Mouse (Mus musculus): ENCODE data around the gene Slc3a1. TPM values are rescaled to one million over a fixed set of nuclear protein-coding genes. Genes with fewer than 3 reads are reported as not detected.

The Slc3a1 gene
- polyA plus RNA-seq, 1 experiment, result 0.77 TPM

DNA sequence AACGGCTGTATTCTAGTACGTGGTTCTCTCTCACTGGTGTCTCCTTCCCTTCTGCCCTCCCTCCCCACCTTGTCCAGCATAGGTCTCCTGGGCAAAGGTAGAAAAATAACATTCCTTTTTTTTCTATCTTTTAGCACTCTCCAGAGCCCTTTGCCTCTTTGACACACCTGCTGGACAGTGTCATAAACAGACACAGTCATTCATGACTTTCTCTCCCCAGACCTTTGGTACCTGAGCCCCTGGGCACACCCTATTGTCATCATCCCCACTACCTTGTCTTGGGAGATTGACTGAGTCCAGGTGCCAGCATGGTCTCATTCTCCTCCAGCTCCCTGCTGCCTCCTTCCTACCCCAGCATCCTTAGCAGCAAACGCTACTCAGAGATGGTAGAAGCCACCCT lies 4.9 kb downstream of the Slc3a1 start:
- TF ChIP-seq POLR2A (IDR thresholded peaks at IDR 0.05; ENCODE audit: control insufficient read depth, low read depth, low read length), result no peak
- no peak for TF ChIP-seq CTCF (IDR thresholded peaks at IDR 0.05; ENCODE audit: control insufficient read depth, insufficient read depth, insufficient replicate concordance, low read depth, low read length)
- Histone ChIP-seq H3K27ac (ENCODE audit: control insufficient read depth, insufficient read depth, low read depth, low read length) (no peak overlapping the region), H3K4me1 (ENCODE audit: control insufficient read depth, insufficient read depth, low read length) (peaks cover 6% of the 10 kb centered on the region), H3K27me3 (ENCODE audit: control insufficient read depth, insufficient read depth, low read length) (no peaks in the 10 kb centered on the region), H3K36me3 (ENCODE audit: control insufficient read depth, insufficient read depth, low read length) (no peaks in the 10 kb centered on the region), H3K4me3 (ENCODE audit: control insufficient read depth, low read depth, low read length) (no peak overlapping the region)

DNA sequence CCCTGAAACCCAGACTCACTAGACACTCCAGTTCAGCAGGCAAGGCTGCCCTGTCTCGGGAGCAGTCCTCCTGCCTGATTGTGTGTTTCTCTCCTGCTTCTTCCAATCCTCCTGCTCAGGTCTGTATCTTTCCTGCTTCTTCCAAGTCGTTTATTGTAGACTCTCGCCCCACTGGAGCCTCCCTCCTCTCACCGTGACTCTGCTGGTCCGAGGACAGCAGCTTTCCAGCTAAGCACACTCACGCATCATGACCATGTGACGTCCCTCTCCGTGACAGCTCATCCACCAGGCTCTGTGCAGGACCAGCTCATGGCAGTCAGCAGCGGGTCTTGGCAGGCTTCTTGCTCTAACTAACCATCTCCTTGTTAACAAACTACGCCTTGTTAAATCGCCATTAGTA lies 5.9 kb downstream of the Slc3a1 start:
- no peak overlapping the region for H3K4me3 ChIP-seq (ENCODE audit: control insufficient read depth, low read depth, low read length)
- H3K36me3 ChIP-seq (ENCODE audit: control insufficient read depth, insufficient read depth, low read length), result no peaks in the 10 kb centered on the region
- H3K27me3 ChIP-seq (ENCODE audit: control insufficient read depth, insufficient read depth, low read length), result no peaks in the 10 kb centered on the region
- TF ChIP-seq POLR2A (IDR thresholded peaks at IDR 0.05; ENCODE audit: control insufficient read depth, low read depth, low read length), result no peak
- no peak for TF ChIP-seq CTCF (IDR thresholded peaks at IDR 0.05; ENCODE audit: control insufficient read depth, insufficient read depth, insufficient replicate concordance, low read depth, low read length)
- H3K4me1 ChIP-seq (ENCODE audit: control insufficient read depth, insufficient read depth, low read length), result no peaks in the 10 kb centered on the region
- no peak overlapping the region for H3K27ac ChIP-seq (ENCODE audit: control insufficient read depth, insufficient read depth, low read depth, low read length)

DNA sequence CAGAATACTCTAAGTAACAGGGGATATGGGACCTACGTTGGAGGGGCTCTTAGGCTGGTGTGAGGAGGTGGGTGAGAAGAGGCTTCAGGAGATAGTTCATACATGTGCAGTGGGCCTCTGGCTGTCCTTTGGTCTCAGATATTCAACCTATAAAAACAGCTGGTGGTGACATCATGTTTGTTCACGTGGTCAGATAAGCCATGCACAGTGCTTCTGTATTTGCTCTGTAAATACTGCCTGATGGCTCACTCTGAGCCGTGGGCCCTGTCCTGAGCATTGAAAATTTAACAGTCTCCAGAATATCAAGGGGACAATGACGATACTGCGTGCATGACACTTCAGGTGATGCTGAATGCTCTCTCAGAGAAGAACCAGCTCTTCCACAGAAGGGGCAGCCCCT lies 9.7 kb downstream of the Slc3a1 start:
- TF ChIP-seq POLR2A (IDR thresholded peaks at IDR 0.05; ENCODE audit: control insufficient read depth, low read depth, low read length) (no peak), CTCF (IDR thresholded peaks at IDR 0.05; ENCODE audit: control insufficient read depth, insufficient read depth, insufficient replicate concordance, low read depth, low read length) (no peak)
- no peaks in the 10 kb centered on the region for H3K27me3 ChIP-seq (ENCODE audit: control insufficient read depth, insufficient read depth, low read length)
- no peaks in the 10 kb centered on the region for H3K36me3 ChIP-seq (ENCODE audit: control insufficient read depth, insufficient read depth, low read length)
- H3K4me3 ChIP-seq (ENCODE audit: control insufficient read depth, low read depth, low read length), result no peak overlapping the region
- no peak overlapping the region for H3K27ac ChIP-seq (ENCODE audit: control insufficient read depth, insufficient read depth, low read depth, low read length)
- H3K4me1 ChIP-seq (ENCODE audit: control insufficient read depth, insufficient read depth, low read length), result no peaks in the 10 kb centered on the region

DNA sequence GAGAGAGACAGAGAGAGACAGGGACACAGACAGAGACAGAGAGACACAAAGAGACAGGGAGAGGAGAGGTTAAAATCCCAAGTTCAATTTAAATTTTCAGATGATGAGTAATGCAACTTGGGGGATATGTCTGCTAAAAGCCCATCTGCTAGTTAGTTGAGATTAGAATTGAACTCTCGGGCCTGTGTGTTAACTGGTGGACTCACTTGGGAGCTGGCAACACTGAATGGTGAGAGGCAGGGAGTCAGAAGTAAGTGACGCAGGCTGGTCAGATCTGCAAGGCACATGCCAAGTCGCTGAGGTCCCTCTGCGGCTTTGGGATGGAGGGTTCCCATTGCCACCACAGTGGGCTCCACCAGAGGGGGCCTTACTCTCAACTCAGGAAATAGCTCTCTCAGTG lies 10.1 kb downstream of the Slc3a1 start:
- H3K4me1 ChIP-seq (ENCODE audit: control insufficient read depth, insufficient read depth, low read length), result no peaks in the 10 kb centered on the region
- TF ChIP-seq POLR2A (IDR thresholded peaks at IDR 0.05; ENCODE audit: control insufficient read depth, low read depth, low read length) (no peak), CTCF (IDR thresholded peaks at IDR 0.05; ENCODE audit: control insufficient read depth, insufficient read depth, insufficient replicate concordance, low read depth, low read length) (no peak)
- no peak overlapping the region for H3K27ac ChIP-seq (ENCODE audit: control insufficient read depth, insufficient read depth, low read depth, low read length)
- H3K36me3 ChIP-seq (ENCODE audit: control insufficient read depth, insufficient read depth, low read length), result no peaks in the 10 kb centered on the region
- no peak overlapping the region for H3K4me3 ChIP-seq (ENCODE audit: control insufficient read depth, low read depth, low read length)
- H3K27me3 ChIP-seq (ENCODE audit: control insufficient read depth, insufficient read depth, low read length), result no peaks in the 10 kb centered on the region

DNA sequence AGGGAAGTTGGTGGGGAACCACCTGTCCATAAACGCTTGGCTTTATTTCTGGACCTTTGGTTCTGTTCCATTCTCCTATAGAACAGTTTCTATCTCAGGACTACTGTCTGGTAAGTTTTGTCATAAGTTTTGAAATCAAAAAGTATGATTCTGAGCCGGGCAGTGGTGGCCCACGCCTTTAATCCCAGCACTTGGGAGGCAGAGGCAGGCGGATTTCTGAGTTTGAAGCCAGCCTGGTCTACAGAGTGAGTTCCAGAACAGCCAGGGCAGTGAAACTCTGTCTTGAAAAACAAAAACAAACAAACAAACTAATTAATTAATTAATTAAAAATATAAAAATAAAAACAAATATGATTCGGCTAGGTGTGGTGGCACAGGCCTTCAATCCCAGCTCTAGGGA lies 10.6 kb downstream of the Slc3a1 start:
- Histone ChIP-seq H3K36me3 (ENCODE audit: control insufficient read depth, insufficient read depth, low read length) (no peaks in the 10 kb centered on the region), H3K4me3 (ENCODE audit: control insufficient read depth, low read depth, low read length) (no peak overlapping the region), H3K27me3 (ENCODE audit: control insufficient read depth, insufficient read depth, low read length) (no peaks in the 10 kb centered on the region), H3K27ac (ENCODE audit: control insufficient read depth, insufficient read depth, low read depth, low read length) (no peak overlapping the region), H3K4me1 (ENCODE audit: control insufficient read depth, insufficient read depth, low read length) (no peaks in the 10 kb centered on the region)
- TF ChIP-seq CTCF (IDR thresholded peaks at IDR 0.05; ENCODE audit: control insufficient read depth, insufficient read depth, insufficient replicate concordance, low read depth, low read length) (no peak), POLR2A (IDR thresholded peaks at IDR 0.05; ENCODE audit: control insufficient read depth, low read depth, low read length) (no peak)

DNA sequence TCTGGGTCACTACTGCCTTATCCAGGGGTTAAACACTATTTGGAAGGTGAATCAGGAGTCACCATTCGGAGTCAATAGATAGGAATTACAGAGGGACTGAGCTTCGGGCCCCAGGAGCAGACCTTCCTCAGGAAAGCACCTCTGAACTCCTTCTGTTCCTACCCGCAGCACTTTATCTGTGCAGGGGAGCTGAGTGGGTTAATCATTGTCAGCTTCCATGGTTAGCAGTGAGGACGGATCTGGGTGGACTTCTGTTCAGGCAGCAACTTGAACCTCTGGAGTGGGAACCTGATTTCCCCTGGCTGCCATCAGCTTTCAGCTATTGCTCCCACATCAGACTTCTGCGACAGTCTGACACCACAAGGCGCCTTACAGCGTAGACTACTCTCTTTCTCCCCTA lies 12.7 kb downstream of the Slc3a1 start:
- no peaks in the 10 kb centered on the region for H3K4me1 ChIP-seq (ENCODE audit: control insufficient read depth, insufficient read depth, low read length)
- TF ChIP-seq POLR2A (IDR thresholded peaks at IDR 0.05; ENCODE audit: control insufficient read depth, low read depth, low read length) (no peak), CTCF (IDR thresholded peaks at IDR 0.05; ENCODE audit: control insufficient read depth, insufficient read depth, insufficient replicate concordance, low read depth, low read length) (no peak)
- no peak overlapping the region for H3K27ac ChIP-seq (ENCODE audit: control insufficient read depth, insufficient read depth, low read depth, low read length)
- H3K27me3 ChIP-seq (ENCODE audit: control insufficient read depth, insufficient read depth, low read length), result no peaks in the 10 kb centered on the region
- no peaks in the 10 kb centered on the region for H3K36me3 ChIP-seq (ENCODE audit: control insufficient read depth, insufficient read depth, low read length)
- no peak overlapping the region for H3K4me3 ChIP-seq (ENCODE audit: control insufficient read depth, low read depth, low read length)

DNA sequence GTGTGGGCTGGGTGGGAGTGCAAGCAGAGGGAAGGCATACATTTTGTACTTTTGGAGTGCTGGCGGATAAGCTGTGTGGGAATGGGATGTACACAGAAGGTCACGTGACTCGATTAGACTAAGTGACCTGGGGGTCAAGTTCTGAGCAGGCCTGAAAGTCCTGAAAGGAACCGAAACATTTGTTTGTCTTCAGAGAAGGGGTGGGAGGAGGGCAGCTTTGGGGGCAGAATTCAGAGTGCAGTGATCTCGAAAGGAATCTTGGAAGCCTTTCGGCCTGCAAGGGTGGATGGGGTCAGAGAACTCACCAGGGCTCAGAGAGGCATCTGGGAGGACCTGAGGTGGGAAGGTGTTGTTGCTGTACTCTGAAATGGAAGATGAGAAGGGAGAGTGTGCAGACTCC lies 14.2 kb downstream of the Slc3a1 start:
- TF ChIP-seq CTCF (IDR thresholded peaks at IDR 0.05; ENCODE audit: control insufficient read depth, insufficient read depth, insufficient replicate concordance, low read depth, low read length) (no peak), POLR2A (IDR thresholded peaks at IDR 0.05; ENCODE audit: control insufficient read depth, low read depth, low read length) (no peak)

DNA sequence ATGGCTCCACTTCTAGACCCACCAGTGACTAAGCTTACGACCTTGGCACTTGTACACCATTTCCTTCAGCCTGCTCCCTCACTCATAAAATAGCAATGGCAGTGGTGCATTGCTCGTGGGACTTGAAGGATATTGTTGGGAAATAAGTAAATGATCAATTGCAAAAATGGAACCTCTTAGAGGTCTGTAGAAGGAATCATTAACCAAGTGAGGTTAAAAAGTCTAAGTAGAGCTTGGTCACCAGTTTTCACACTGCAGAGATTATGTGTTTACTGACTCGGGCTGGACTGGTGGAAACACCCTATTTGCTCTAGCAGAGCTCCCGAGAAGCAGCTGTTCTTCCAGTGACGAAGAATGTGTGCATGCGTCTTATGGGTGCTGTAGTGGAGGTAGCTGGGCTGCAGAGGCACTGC lies 15.2 kb downstream of the Slc3a1 start:
- Histone ChIP-seq H3K4me3 (ENCODE audit: control insufficient read depth, low read depth, low read length) (no peak overlapping the region), H3K27ac (ENCODE audit: control insufficient read depth, insufficient read depth, low read depth, low read length) (no peak overlapping the region), H3K27me3 (ENCODE audit: control insufficient read depth, insufficient read depth, low read length) (no peaks in the 10 kb centered on the region), H3K4me1 (ENCODE audit: control insufficient read depth, insufficient read depth, low read length) (no peaks in the 10 kb centered on the region), H3K36me3 (ENCODE audit: control insufficient read depth, insufficient read depth, low read length) (no peaks in the 10 kb centered on the region)
- TF ChIP-seq POLR2A (IDR thresholded peaks at IDR 0.05; ENCODE audit: control insufficient read depth, low read depth, low read length), result no peak
- TF ChIP-seq CTCF (IDR thresholded peaks at IDR 0.05; ENCODE audit: control insufficient read depth, insufficient read depth, insufficient replicate concordance, low read depth, low read length), result no peak

More for the DNA sequence above, 14.2 kb downstream of the Slc3a1 start:
- Histone ChIP-seq H3K27me3 (ENCODE audit: control insufficient read depth, insufficient read depth, low read length) (no peaks in the 10 kb centered on the region), H3K4me1 (ENCODE audit: control insufficient read depth, insufficient read depth, low read length) (no peaks in the 10 kb centered on the region), H3K27ac (ENCODE audit: control insufficient read depth, insufficient read depth, low read depth, low read length) (no peak overlapping the region), H3K36me3 (ENCODE audit: control insufficient read depth, insufficient read depth, low read length) (no peaks in the 10 kb centered on the region), H3K4me3 (ENCODE audit: control insufficient read depth, low read depth, low read length) (no peak overlapping the region)

Data from testis, adult 2 months (tissue).